Mouse (Mus musculus) bone marrow, adult 2 months (tissue): ENCODE results near the gene Spef1. TPM values are rescaled to one million over a fixed set of nuclear protein-coding genes. Genes with fewer than 3 reads are reported as not detected.

Experiments
- H3K27ac ChIP-seq: fragments of 200-500 bp; 2 replicates; pipeline ENCODE4 v1.5.1; 2012; ENCODE audit warnings: low read depth, mild to moderate bottlenecking, control low read depth, inconsistent platforms, low read length; ENCODE audit not compliant: control insufficient read depth, poor library complexity, insufficient read depth
- H3K4me1 ChIP-seq: fragments of 200-500 bp; 2 replicates; pipeline ENCODE4 v1.6.1; 2011; ENCODE audit warnings: low read length; ENCODE audit not compliant: control insufficient read depth, insufficient read depth
- H3K4me3 ChIP-seq: fragments of 200-500 bp; replicated peaks from 2 replicates; pipeline ENCODE3; 2011; ENCODE audit warnings: mild to moderate bottlenecking, low read depth, low read length, control low read depth; ENCODE audit not compliant: control insufficient read depth
- CTCF ChIP-seq: fragments of 200-500 bp; IDR thresholded peaks from 2 replicates; pipeline ENCODE4 v1.5.1; 2011; ENCODE audit warnings: low read length, control low read depth; ENCODE audit not compliant: control insufficient read depth, insufficient read depth
- POLR2A ChIP-seq: fragments of 200-500 bp; IDR thresholded peaks from 2 replicates; pipeline ENCODE4 v1.6.1; 2011; ENCODE audit warnings: low read depth, mild to moderate bottlenecking, control low read depth, low read length, borderline replicate concordance; ENCODE audit not compliant: control insufficient read depth
- WGBS: fragments of 180-500 bp; shearing (Covaris S2); methylation state at CpG from one replicate; pipeline ENCODE4 v1.1.7; 2018; 5-methylcytosine and 5-hydroxymethylcytosine counted together
- polyA plus RNA-seq: library from polyadenylated mRNA; stranded (reverse); fragments of >200 nt; gene quantifications from 2 replicates; pipeline ENCODE4 v1.2.4, GENCODE M21; 2011; ENCODE audit warnings: low replicate concordance; ENCODE audit not compliant: missing spikeins, insufficient read depth, insufficient read length

Spef1 gene
- polyA plus RNA-seq, 1 experiment: 12.5 TPM

DNA sequence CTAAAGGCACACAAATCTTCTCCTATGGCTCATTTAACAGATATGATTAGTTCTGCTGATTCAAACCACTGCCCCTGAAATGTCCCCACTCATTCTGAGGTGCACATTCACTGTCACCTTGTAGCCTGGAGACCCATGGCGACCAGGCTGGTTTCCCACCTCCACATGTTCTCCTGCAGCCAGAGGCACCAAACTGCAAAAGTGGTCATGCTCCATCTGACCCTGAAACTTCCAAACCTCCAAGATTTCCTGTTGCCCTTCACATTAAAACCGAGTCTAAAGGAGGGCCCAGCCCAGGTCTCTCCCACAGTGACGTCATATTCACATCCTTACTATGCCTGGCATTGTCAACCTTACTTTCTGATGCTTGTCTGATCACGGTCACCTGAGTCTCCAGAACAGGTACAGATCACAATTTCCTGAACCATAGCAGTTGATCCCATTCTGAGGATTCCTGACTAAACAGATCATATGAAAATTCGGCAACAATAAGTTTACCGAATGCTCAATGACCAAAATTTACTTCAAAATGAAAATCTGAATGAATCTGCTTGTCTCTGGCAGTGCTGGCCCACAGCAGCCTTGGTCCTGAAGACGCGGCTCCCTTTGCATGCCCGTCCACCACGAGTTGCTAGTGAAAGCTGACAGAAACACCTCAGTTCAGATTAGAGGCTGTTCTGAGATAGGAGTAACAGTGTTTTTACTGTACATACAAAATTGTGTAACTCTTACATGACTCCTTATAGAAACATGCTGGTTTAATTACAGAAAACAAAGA, 54.8 kb downstream of the Spef1 start:
- TF ChIP-seq CTCF (no peak), POLR2A (no peak)
- Histone ChIP-seq H3K4me1 (peaks cover 7% of the 10 kb centered on the region; the same call in 1 of the 2 replicates), H3K4me3 (no peak overlapping the region), H3K27ac (no peak overlapping the region)
- WGBS: 81% methylated on average over 10 of the region's 10 CpGs

- TF ChIP-seq CTCF (no peak), POLR2A (no peak)
- Histone ChIP-seq H3K27ac (no peak overlapping the region), H3K4me3 (no peak overlapping the region), H3K4me1 (peaks cover 5% of the 10 kb centered on the region; the same call in 1 of the 2 replicates)
- 82% methylated on average over 2 of the region's 2 CpGs for WGBS
Observed at GRCm38 (mm10) chr2:131130849-131131248, 56.2 kb downstream of the Spef1 start.

- H3K4me1 ChIP-seq: peaks cover 3% of the 10 kb centered on the region; the same call in 1 of the 2 replicates
- no peak for TF ChIP-seq CTCF
- no peak for TF ChIP-seq POLR2A
- no peak overlapping the region for H3K27ac ChIP-seq
- WGBS: 75% methylated on average over 5 of the region's 5 CpGs
- no peak overlapping the region for H3K4me3 ChIP-seq
Observed at GRCm38 (mm10) chr2:131129836-131130235, 57.2 kb downstream of the Spef1 start.

DNA sequence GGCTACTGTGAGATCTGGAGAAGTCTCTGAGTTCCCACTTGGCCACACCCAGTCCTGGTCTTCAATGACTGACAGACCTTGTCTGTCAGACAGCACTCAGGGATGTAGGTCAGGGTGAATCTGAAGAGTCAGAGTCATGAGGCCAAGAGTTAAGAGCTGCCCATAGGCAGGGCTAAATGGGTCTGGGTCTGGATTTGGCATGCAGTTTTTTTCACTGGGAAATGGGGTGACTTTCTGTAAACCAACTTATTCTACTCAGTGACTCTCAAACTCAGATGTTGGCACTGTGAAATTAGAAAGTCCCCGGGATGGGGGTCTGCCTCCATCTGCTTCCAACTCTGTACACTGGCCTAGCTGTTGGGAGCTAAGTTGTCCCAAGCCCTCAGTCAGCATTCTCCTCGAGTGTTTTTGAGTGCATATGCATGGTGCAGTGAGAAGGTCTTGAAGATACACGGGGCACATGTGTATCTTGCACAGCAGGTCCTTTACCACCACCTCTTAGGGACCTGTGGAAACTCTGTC, 58.4 kb downstream of the Spef1 start:
- 0 out of 2 replicates have a peak, but pooled peaks cover 2% of the 10 kb centered on the region for H3K4me1 ChIP-seq
- TF ChIP-seq CTCF: no peak
- no peak for TF ChIP-seq POLR2A
- 69% methylated on average over 3 of the region's 3 CpGs for WGBS
- H3K27ac ChIP-seq: no peak overlapping the region
- no peak overlapping the region for H3K4me3 ChIP-seq

DNA sequence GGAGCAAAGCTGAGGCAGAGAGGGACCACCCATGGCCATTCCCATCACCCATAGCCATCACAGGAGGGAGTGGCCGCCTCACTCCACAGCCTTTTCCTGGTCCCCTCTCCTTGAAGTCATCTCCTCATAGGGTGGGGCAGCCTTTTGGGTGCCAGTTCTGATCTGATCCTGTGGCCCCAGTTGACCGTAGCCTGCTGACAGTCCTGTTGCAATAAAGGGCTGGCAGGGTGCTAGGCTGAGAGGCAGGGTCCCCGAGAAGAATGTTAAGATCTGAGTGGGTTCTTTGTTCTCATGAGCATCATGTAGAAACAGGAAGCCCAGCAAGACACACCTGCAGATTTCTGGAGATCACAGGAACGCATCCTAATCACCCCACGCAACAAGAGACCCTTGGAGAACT, 58.9 kb downstream of the Spef1 start:
- Histone ChIP-seq H3K4me1 (0 out of 2 replicates have a peak, but pooled peaks cover 2% of the 10 kb centered on the region), H3K4me3 (no peak overlapping the region), H3K27ac (no peak overlapping the region)
- TF ChIP-seq POLR2A (no peak), CTCF (no peak)
- 81% methylated on average over 5 of the region's 5 CpGs for WGBS

DNA sequence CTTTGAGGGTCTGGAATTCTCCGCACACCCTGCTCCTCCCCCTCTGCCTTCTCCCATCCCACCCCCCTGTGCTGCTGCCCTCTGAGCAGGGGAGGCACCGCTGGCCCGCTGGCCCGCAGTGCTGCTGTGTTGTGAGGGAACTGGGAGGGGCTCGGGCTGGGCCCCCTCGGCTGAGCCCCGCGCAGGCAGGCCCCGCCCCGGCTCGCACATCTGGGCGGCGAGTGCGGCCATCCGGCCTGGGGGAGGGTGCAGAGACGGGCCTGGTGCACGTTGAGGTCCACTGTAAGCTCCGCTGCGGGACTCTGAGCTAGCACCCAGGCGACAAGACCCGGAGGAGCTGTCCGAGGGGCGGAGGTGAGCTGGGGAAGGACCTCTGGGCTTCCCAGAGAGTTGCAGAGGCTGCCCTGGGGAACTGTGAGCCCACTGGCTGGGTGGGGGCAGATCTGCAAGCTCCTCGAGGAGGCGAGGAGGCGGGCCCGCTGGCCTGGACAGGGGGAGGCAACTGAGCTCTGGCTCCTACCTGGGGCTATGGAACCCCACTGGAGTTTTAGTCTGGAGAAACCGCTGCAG, 59.8 kb downstream of the Spef1 start, which contains the start of gene Hspa12b:
Hspa12b (plus strand) TSS at position 120 of the 570 bp plus-strand sequence.
- Histone ChIP-seq H3K27ac (no peak within 1 kb of the TSS), H3K4me1 (0 out of 2 replicates have a peak, but pooled peaks cover 2% of the 10 kb centered on the region), H3K4me3 (no peak within 1 kb of the TSS)
- TF ChIP-seq POLR2A (no peak), CTCF (no peak)
- WGBS: 4% methylated on average over 28 of the region's 28 CpGs

DNA sequence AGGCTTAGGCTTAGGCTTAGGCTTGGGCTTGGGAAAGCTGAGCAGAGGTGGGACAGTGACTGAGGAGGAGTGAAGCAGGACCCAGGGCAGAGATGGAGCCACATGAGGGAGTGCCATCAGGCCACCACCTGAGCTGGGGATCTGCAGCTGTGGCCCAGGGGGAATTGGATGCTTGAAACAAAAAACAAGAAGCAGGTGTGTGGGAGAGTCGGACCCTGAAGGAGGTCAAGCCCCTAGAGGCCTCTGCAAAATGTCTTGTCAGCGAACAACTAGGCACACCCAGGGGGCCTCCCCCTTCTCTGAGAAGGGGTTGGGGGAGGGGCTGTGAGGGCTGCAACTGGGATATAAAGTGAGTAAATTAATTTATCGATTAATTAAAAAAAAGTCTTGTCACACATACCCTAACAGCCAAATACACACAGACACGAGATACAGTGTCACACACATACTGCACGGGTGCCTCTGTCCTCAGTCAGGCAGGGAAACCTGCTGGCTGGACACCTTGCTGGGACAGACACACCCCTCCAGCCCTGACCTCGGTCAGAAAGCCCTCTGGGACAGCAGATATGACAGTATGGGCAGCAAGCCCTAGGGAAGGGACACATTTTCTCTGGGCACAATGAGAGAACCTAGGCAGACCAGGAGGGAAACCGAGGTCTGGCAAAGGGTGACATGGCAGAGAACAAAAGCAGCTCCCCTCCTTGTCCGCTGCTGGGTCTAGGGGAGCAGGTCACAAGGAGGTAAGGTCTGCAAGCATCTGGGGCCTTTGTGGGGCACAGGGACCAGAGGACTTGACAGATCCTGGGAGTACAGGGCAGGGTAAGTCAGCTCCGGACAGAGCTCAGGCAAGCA, 60.9 kb downstream of the Spef1 start:
- no peak overlapping the region for H3K27ac ChIP-seq
- 77% methylated on average over 9 of the region's 9 CpGs for WGBS
- 0 out of 2 replicates have a peak, but pooled peaks cover 2% of the 10 kb centered on the region for H3K4me1 ChIP-seq
- no peak overlapping the region for H3K4me3 ChIP-seq
- TF ChIP-seq CTCF: no peak
- no peak for TF ChIP-seq POLR2A
